Mouse (Mus musculus) spleen, postnatal 0 days (tissue): ENCODE data around the gene Rabl2. TPM values are rescaled to one million over a fixed set of nuclear protein-coding genes. Genes with fewer than 3 reads are reported as not detected.

Experiments used
- polyA plus RNA-seq: library from polyadenylated mRNA; unstranded; fragments of >200 nt; fragmentation: Nextera tagmentation; extraction: Ambion mirVana; gene quantifications from 2 replicates; pipeline ENCODE4 v1.2.1, GENCODE M21; 2015

Gene Rabl2
- polyA plus RNA-seq, result 8.0 and 9.7 TPM in 2 replicates

GRCm38 (mm10) chr15:89591723-89592455 lies at the start of gene Rabl2:
Rabl2 (minus strand) TSS chr15:89591923.

GRCm38 (mm10) chr15:89568114-89568513 lies 23.6 kb downstream of the Rabl2 start, which contains the start of gene Acr:
Acr (plus strand) TSS chr15:89568326.

Other genes with a start within 250 kb of the Rabl2 start
- gene Lmf2, start 236.3 kb downstream of the Rabl2 start, polyA plus RNA-seq, result 28.5 and 29.5 TPM in 2 replicates
- 134 and 143 TPM in 2 replicates for gene Ncaph2, start 236.2 kb downstream of the Rabl2 start, polyA plus RNA-seq
- gene Sco2, start 218.1 kb downstream of the Rabl2 start, polyA plus RNA-seq, result 4.5 and 4.6 TPM in 2 replicates
- gene Tymp, start 214.9 kb downstream of the Rabl2 start, polyA plus RNA-seq, result 0.82 and 1.4 TPM in 2 replicates
- gene Odf3b, start 212.6 kb downstream of the Rabl2 start, polyA plus RNA-seq, result 4.3 and 4.7 TPM in 2 replicates
- 0.04 TPM in 1 of 2 replicates, not detected in the other for gene Klhdc7b, start 207.0 kb downstream of the Rabl2 start, polyA plus RNA-seq
- gene Syce3, start 181.4 kb downstream of the Rabl2 start, polyA plus RNA-seq, result not detected in 2 replicates
- 0.46 and 0.59 TPM in 2 replicates for gene Cpt1b, start 166.1 kb downstream of the Rabl2 start, polyA plus RNA-seq
- gene C730034F03Rik, start 162.3 kb downstream of the Rabl2 start, polyA plus RNA-seq, result 3.5 and 3.7 TPM in 2 replicates
- not detected in 2 replicates for gene Gm44502, start 162.2 kb downstream of the Rabl2 start, polyA plus RNA-seq
- 42.4 and 51.5 TPM in 2 replicates for gene Chkb, start 162.0 kb downstream of the Rabl2 start, polyA plus RNA-seq
- 0.06 TPM in 1 of 2 replicates, not detected in the other for gene Mapk8ip2, start 138.0 kb downstream of the Rabl2 start, polyA plus RNA-seq
- 7.9 and 10.0 TPM in 2 replicates for gene Arsa, start 114.5 kb downstream of the Rabl2 start, polyA plus RNA-seq
- gene Shank3, start 92.3 kb downstream of the Rabl2 start, polyA plus RNA-seq, result 1.9 and 2.1 TPM in 2 replicates
- gene Acr, start 23.6 kb downstream of the Rabl2 start, polyA plus RNA-seq, result 0.07 and 0.23 TPM in 2 replicates
- 0.08 TPM in 1 of 2 replicates, not detected in the other for gene Syt10, start 249.9 kb upstream of the Rabl2 start, polyA plus RNA-seq